Mouse (Mus musculus): ENCODE results near the gene Birc6. TPM values are rescaled to one million over a fixed set of nuclear protein-coding genes. Genes with fewer than 3 reads are reported as not detected.
A peak's percentile ranks its signal among the peaks of the same experiment; 100 is the strongest.

The Birc6 gene
- polyA plus RNA-seq, 1 experiment, result 120 TPM

GRCm38 (mm10) chr17:74507934-74508333 lies 20.2 kb upstream of the Birc6 start:
- Histone ChIP-seq H3K4me1 (ENCODE audit: control insufficient read depth, insufficient read depth, low read length) (no peaks in the 10 kb centered on the region), H3K27me3 (ENCODE audit: control insufficient read depth, insufficient read depth, low read length) (no peaks in the 10 kb centered on the region; the same call in 1 of the 2 replicates), H3K4me3 (replicated peaks; ENCODE audit: insufficient read depth, low read depth, low read length) (no peak overlapping the region), H3K27ac (ENCODE audit: insufficient read depth, low read length) (no peak overlapping the region)
- WGBS, result 69% methylated on average over 2 of the region's 2 CpGs
- TF ChIP-seq CTCF (IDR thresholded peaks at IDR 0.05; ENCODE audit: borderline replicate concordance, insufficient read depth, low read depth, low read length) (no peak), POLR2A (IDR thresholded peaks at IDR 0.05; ENCODE audit: borderline replicate concordance, insufficient read depth, low read length) (no peak)
- no peak for DNase-seq

GRCm38 (mm10) chr17:74508600-74508999 lies 19.5 kb upstream of the Birc6 start:
- TF ChIP-seq CTCF (IDR thresholded peaks at IDR 0.05; ENCODE audit: borderline replicate concordance, insufficient read depth, low read depth, low read length) (no peak), POLR2A (IDR thresholded peaks at IDR 0.05; ENCODE audit: borderline replicate concordance, insufficient read depth, low read length) (no peak)
- H3K4me3 ChIP-seq (replicated peaks; ENCODE audit: insufficient read depth, low read depth, low read length), result no peak overlapping the region
- no peak overlapping the region for H3K27ac ChIP-seq (ENCODE audit: insufficient read depth, low read length)
- DNase-seq, result no peak
- no peaks in the 10 kb centered on the region for H3K4me1 ChIP-seq (ENCODE audit: control insufficient read depth, insufficient read depth, low read length)
- H3K27me3 ChIP-seq (ENCODE audit: control insufficient read depth, insufficient read depth, low read length), result no peaks in the 10 kb centered on the region; the same call in 1 of the 2 replicates
- WGBS, result 91% methylated on average over 3 of the region's 3 CpGs

GRCm38 (mm10) chr17:74512308-74512707 lies 15.8 kb upstream of the Birc6 start:
- Histone ChIP-seq H3K27me3 (ENCODE audit: control insufficient read depth, insufficient read depth, low read length) (no peaks in the 10 kb centered on the region; the same call in 1 of the 2 replicates), H3K4me3 (replicated peaks; ENCODE audit: insufficient read depth, low read depth, low read length) (no peak overlapping the region), H3K4me1 (ENCODE audit: control insufficient read depth, insufficient read depth, low read length) (no peaks in the 10 kb centered on the region), H3K27ac (ENCODE audit: insufficient read depth, low read length) (no peak overlapping the region)
- WGBS, result 83% methylated on average over 2 of the region's 2 CpGs
- TF ChIP-seq POLR2A (IDR thresholded peaks at IDR 0.05; ENCODE audit: borderline replicate concordance, insufficient read depth, low read length) (no peak), CTCF (IDR thresholded peaks at IDR 0.05; ENCODE audit: borderline replicate concordance, insufficient read depth, low read depth, low read length) (no peak)
- DNase-seq, result no peak

- Histone ChIP-seq H3K27me3 (ENCODE audit: control insufficient read depth, insufficient read depth, low read length) (no peaks in the 10 kb centered on the region), H3K4me1 (ENCODE audit: control insufficient read depth, insufficient read depth, low read length) (peaks cover 4% of the 10 kb centered on the region; the same call in 1 of the 2 replicates), H3K27ac (ENCODE audit: insufficient read depth, low read length) (no peak overlapping the region), H3K4me3 (replicated peaks; ENCODE audit: insufficient read depth, low read depth, low read length) (no peak overlapping the region)
- no peak for DNase-seq
- WGBS, result 81% methylated on average over 8 of the region's 8 CpGs
- TF ChIP-seq POLR2A (IDR thresholded peaks at IDR 0.05; ENCODE audit: borderline replicate concordance, insufficient read depth, low read length), result no peak
- no peak for TF ChIP-seq CTCF (IDR thresholded peaks at IDR 0.05; ENCODE audit: borderline replicate concordance, insufficient read depth, low read depth, low read length)
Measured at GRCm38 (mm10) chr17:74522797-74523723, 5.0 kb upstream of the Birc6 start.

- TF ChIP-seq POLR2A (IDR thresholded peaks at IDR 0.05; ENCODE audit: borderline replicate concordance, insufficient read depth, low read length) (no peak), CTCF (IDR thresholded peaks at IDR 0.05; ENCODE audit: borderline replicate concordance, insufficient read depth, low read depth, low read length) (no peak)
- no peak for DNase-seq
- H3K27ac ChIP-seq (ENCODE audit: insufficient read depth, low read length), result no peak overlapping the region
Measured at GRCm38 (mm10) chr17:74526117-74526516, 2.0 kb upstream of the Birc6 start.

GRCm38 (mm10) chr17:74526806-74527653 lies 1.1 kb upstream of the Birc6 start:
- no peak for TF ChIP-seq POLR2A (IDR thresholded peaks at IDR 0.05; ENCODE audit: borderline replicate concordance, insufficient read depth, low read length)
- no peak for TF ChIP-seq CTCF (IDR thresholded peaks at IDR 0.05; ENCODE audit: borderline replicate concordance, insufficient read depth, low read depth, low read length)
- WGBS, result 87% methylated on average over 9 of the region's 9 CpGs
- DNase-seq, result peak in 1 of 2 experiments; percentile 9
- Histone ChIP-seq H3K4me1 (ENCODE audit: control insufficient read depth, insufficient read depth, low read length) (peaks cover 8% of the 10 kb centered on the region; the same call in 1 of the 2 replicates), H3K4me3 (replicated peaks; ENCODE audit: insufficient read depth, low read depth, low read length) (peak overlapping the region; percentile 64), H3K27ac (ENCODE audit: insufficient read depth, low read length) (no peak overlapping the region; the same call in 1 of the 2 replicates), H3K27me3 (ENCODE audit: control insufficient read depth, insufficient read depth, low read length) (no peaks in the 10 kb centered on the region)

More at GRCm38 (mm10) chr17:74526117-74526516, 2.0 kb upstream of the Birc6 start:
- 75% methylated on average over 2 of the region's 2 CpGs for whole genome bisulfite sequencing
- peaks cover 8% of the 10 kb centered on the region; the same call in 1 of the 2 replicates for H3K4me1 ChIP-seq (ENCODE audit: control insufficient read depth, insufficient read depth, low read length)
- H3K27me3 ChIP-seq (ENCODE audit: control insufficient read depth, insufficient read depth, low read length), result no peaks in the 10 kb centered on the region
- H3K4me3 ChIP-seq (replicated peaks; ENCODE audit: insufficient read depth, low read depth, low read length), result no peak overlapping the region
